Mouse (Mus musculus) adrenal gland (tissue): ENCODE data around the gene Mlh3.

Experiments used
- intact Hi-C: fragments of 180-260 bp; cut with DNase I; formaldehyde crosslinking; loops from one replicate; pipeline ENCODE4 v1.15.1; 2025
- long read RNA-seq, 2 experiments: library from polyadenylated mRNA; unstranded; transcript quantifications; one replicate each; pipeline ENCODE4 v2.0.0; 2020; ENCODE audit warnings: borderline replicate concordance in 1 of 2; ENCODE audit not compliant: insufficient replicate concordance in 1 of 2

The Mlh3 gene
- long read RNA-seq, experiment 1, partial matches to known transcripts = 7 of 9 reads
- long read RNA-seq, experiment 1, other reads (novel, unspliced or antisense) = 2 of 9 reads
- long read RNA-seq, experiment 2, partial matches to known transcripts = 8 of 13 reads
- long read RNA-seq, experiment 2, other reads (novel, unspliced or antisense) = 5 of 13 reads

DNA sequence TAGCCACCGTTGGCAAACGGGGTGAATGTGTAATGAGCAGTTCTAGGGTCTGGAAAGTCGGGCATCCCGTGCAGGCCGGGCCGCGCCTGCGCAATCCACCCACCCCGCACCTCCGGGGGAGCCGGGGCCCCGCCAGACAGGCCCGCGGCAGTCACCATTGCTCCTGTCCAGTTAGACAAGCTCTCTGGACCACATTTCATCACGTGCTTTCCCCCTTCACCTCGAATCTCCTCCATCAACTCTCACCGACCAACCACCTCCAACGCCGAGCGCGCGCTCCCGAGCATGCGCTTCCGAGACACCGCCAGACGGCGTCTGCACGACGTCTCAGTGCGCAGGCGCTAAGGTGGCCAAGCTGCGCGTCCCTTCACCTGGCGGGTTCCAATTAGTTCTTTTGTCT is at the start of gene Mlh3:
Mlh3 (minus strand) TSS at position 281 of the 400 bp plus-strand sequence.
- intact Hi-C loops = no loop called here

DNA sequence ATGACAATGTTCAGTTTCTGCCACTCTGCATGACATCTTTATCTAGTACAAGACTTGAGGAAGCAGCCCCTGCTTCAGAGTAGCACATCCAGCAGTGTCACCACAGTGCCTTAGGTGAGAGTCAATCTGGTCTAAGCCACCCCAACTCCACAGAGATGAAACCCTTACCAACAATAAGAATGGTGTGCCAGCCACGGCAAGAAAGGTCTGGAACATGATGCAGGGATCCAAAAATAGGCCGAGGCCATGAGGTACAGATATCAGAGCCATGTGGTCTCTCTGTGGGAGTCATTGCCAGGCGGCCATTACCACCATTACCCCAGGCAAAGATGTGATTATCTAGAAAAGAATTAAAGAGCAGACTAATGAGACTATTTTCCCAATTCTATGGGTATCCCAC is 38.3 kb upstream of the Mlh3 start:
- intact Hi-C loops = loop anchor here (5.0 kb wide), 1 partner anchor 141 kb away; no protein-coding TSS in a partner anchor

DNA sequence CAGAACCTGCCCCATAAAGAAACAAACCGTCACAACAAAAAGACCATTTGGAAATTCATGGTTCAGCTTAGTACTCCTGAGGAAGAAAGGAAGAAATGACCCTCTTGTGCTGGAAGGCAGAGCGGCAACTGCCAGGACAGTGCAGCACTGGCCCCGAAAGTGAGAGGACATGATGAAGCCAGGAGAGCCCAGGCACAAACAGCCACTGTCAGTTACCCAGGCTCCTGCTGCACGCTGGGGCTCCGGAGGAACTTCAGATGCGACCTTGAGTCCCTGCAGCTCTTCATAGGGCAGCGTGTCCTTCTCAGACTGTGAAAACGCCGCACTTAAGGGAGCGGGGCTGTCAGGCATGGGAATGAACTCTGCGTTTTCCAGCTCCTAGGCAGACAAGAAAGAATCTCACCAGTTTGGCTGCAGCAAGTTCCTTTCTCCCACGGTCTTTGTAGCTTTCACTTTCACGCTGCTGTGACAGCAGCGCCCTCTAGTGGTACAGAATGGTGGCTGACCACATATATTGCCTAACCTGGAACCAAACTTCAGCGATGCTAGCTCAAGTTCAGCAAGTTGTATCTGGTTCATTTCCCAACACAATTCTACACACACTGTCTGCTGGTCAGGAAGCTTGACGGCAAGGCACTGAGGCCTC is 35.0 kb upstream of the Mlh3 start:
- intact Hi-C loops = loop anchor here (5.0 kb wide), 1 partner anchor 138 kb away; no protein-coding TSS in a partner anchor

DNA sequence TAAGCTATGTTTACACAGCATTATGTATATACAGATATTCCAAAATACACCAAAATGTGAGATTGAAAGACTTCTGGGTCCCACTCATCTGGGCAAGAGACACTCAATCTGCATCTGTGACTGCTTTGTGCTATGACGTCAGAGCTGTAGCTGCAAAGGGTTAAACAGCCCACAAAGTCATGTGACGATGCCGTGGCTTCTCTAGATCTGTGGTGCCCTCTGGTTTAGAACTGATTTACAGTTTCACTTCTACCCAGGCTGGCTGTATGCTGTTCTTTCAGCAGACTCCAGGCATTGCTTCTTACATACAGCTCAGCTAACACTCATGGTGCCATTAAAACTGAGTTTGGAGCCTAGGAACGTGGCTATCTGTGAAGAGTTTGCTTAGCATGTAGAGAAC is 34.3 kb upstream of the Mlh3 start:
- intact Hi-C loops = loop anchor here (5.0 kb wide), 1 partner anchor 137 kb away; no protein-coding TSS in a partner anchor

DNA sequence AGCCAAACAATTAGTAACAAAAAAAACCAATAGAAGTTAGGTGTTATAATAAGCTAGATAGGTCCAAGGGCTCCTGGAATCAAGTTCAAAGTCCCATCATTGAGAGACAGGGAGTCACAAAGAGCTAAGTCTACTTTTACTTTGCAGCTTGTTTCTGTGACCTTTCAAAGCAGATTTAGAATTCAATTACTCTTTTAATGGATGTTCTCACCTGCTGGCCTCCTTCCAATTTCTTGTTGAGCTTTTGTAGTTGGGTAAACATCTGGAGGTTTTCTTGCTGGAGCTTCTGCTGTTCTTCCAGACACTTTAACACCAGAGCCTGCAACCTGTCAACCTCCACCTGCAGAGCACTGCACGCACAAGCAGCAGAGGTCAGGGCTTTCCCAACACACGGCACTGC is 32.9 kb upstream of the Mlh3 start:
- intact Hi-C loops = no loop called here

DNA sequence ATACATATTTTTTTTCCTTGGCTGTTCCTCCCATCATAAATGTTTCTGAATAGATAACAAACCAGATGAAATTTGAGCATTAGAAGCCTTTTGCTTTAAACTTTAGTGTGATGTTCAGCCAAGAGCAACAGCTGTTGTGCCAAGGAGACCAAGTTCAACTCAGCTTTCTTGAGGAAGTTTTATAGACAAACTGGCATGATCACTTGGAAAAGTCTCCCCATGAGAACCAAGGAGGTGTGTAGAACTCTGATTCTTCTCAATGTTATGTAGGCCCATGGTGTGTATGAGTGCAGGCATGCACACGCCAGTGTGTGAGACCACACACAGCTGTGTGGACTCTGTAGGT is 28.4 kb upstream of the Mlh3 start:
- intact Hi-C loops = no loop called here

DNA sequence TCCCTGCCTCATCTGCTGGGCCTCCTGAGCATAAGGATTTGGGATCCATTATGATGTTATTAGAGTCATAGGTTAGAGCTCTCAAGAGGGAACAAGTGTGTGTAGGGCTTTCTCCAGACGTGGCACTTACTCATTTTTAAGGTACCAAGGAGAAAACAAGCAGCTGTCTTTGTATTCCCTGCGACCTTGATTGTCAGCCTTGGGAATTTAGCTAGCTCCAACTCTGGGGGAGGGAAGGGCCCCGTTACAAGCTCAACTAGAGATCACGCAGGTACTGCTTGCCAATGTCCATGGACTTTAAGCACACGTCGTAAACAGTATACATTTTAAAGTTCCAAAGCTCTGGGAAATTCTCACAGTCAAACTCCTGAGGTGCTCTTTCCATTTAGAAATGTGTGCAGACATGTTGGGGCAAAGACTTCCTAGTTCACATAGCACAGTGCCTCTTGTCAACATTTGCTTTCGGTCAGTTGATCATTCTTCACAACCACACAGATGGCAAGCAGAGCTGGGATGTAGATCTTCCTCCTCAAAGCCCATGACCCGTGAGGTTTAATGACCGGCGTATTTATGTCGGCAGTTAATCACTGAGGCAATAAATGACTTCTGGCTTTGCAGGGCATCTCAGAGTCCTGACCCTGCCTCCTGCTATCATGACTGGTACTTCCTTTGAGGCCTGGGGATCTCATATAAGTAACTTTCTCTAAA is 27.9 kb upstream of the Mlh3 start:
- intact Hi-C loops = no loop called here

DNA sequence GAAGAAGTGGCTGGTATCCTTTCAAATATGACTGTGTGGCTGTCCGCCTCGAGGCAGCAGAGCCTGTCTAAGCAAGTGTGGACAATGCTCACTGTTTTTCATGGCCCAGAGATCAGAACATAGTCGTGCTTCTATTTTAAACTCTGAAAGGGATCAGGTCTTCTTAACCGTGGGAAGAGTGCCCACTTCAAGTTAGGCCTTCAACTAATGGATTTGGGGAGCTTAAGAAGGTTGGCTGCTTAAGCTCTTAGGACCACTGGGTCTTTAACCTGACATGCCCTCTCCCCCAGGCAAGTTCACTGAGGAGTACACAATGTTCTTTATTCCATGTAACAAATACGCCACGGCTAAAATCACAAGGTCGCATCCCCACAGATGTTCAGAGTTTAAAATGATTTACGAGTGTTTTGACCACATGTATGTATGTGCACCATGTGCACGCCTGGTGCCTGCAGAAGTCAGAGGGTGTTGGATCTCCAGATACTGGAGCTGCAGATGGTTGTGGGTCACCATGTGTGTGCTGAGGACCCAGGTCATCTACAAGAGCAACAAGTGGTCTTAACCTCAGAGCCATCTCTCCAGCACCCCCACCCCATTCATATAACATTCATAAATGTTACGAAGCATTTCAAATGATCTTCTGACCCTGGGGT is 27.1 kb upstream of the Mlh3 start:
- intact Hi-C loops = no loop called here

DNA sequence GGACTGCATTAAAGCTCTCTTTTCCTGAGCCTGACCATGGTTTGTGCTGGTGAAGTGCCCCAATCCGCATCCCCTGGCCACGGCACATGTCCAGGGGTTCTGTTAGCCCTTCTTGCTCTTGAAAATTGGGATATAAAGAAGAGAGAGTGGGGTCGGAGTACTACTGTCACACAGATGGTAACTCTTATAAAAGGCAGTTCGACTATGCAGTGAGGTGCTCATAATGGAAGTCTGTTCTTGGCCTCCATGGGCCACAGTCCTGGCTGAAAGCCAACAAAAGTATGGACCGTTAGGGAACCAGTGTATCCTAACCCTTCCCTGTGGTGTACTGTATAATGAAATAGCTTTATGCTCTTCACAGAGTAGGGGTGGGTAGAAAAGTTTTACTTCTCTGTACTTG is 26.5 kb upstream of the Mlh3 start:
- intact Hi-C loops = no loop called here

DNA sequence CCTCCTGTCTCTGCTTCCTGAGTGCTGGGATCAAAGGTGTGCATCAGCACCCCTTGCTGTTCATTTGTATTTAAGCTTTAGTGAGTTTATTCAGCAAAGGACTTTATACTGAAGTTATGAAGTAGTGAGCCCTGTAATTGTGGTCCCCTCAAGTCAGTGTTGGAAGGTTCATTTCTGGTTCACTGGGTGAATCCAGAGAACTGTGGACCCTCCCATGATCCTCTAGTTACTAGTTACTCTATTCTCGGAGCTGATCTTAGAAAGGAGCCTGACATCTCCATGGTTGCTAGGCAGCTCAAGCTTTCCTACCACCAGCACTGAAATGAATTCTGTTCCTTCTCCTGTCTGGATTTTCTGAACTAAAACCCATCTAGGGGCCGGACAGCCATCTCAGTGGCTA is 25.1 kb upstream of the Mlh3 start:
- intact Hi-C loops = no loop called here

DNA sequence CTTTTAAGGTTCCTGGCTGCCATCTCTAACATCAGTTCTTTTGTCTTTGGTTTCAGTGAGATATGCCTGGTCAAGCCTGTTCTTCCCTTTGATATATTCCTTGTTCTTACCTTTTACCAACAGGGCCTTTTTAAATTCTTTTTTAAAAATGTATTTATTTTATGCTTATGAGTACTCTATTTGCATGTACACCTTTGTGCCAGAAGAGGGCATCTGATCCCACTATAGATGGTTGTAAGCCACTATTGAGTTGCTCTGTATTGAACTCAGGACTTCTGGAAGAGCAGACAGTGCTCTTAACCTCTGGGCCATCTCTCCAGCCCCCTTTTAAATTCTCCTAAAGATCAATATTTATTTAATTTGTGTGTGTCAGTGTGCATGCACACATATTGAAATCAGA is 22.5 kb upstream of the Mlh3 start:
- intact Hi-C loops = no loop called here

DNA sequence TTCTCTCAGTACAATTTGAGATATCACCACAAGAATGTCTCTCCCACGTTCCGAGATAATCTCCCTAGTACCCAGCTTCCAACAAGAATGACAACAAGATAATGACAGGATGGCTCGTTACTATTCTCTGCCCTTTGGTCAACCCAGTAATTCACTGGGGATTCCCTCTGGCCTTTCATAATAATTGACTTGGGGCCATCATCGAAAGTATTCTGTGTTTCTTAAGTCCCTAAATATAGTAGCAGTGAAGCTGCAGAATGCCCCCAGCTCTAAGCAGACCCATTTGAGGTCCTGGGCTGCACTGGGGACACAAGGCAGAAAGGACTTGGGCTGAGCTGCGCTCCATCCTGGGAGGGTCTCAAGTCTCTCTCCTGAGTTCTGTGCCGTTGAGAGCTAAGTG is 21.9 kb upstream of the Mlh3 start:
- intact Hi-C loops = no loop called here

DNA sequence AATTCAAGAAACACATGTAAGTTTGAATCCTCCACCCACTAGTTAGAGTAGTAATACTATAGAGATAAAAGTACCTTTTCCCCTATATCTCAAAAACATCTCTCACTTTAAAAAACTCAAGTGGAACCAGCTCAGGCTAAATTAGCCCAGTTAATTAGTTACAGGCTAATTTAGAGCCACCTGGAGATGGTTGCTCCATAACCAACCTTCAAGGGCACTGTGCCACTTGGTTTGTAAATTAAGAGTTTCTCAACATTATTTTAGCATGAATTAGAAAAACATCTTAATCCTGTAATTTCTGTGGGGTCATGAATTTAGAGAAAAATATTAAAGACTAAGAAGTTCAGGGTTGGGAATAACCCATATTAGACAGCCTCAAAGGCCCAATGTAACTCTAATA is 21.1 kb upstream of the Mlh3 start:
- intact Hi-C loops = no loop called here

DNA sequence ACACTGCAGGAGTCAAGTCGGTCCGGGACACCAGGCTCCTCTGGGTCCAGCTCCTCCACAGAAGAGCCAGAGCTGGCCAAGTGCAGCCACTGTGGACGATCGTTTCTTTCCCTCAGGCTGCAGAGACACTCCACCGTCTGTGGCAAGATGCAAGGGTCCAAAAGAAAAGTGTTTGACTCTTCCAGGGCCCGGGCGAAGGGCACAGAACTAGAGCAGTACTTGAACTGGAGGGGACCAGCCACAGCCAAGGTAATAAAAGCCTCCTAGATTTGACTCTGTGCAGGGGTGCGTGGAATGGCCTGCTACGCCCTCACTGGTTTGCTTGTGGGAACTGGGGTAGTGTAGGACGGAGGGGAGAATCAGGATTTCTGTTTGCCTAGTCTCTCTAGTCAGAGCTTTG is 20.2 kb upstream of the Mlh3 start:
- intact Hi-C loops = no loop called here

DNA sequence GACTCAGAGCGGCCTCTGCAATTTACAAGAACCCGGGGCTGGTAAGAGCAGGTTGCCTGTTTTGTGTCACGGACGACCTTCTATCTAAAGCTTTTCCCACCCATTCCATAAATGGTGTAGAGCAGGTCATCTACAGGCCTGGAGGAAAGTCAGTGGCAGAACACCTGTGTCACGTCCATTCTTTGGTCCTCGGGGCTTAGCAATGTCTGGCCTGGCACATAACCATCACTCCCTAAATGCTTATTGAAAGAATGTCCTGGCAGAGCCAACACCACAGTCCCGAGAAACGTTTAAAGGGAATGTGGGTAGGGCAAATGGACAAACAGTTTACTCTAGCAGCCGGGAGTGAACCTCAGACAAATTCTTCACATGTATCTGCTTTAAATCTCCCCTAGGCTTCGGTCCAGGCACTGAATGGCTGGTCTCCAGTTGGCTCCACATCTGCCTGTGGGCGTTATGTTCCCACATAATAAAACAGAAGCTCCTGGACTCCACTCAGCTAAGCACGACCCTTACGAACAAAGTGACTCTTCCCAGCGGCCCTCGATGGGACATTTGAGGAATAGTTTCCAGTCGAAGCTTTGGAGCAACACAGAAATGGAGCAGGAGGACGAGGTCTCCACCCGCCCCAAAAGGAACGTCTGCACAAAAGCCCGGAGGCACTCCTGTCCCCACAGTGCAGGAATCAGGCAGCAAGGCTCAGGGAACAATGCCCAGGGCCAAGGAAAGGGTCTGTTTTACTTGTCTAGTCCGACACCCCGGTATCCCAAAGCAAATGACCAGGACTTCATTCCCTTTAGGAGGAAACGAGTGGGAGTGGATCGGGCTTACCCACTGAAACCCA is 19.0 kb upstream of the Mlh3 start:
- intact Hi-C loops = no loop called here

DNA sequence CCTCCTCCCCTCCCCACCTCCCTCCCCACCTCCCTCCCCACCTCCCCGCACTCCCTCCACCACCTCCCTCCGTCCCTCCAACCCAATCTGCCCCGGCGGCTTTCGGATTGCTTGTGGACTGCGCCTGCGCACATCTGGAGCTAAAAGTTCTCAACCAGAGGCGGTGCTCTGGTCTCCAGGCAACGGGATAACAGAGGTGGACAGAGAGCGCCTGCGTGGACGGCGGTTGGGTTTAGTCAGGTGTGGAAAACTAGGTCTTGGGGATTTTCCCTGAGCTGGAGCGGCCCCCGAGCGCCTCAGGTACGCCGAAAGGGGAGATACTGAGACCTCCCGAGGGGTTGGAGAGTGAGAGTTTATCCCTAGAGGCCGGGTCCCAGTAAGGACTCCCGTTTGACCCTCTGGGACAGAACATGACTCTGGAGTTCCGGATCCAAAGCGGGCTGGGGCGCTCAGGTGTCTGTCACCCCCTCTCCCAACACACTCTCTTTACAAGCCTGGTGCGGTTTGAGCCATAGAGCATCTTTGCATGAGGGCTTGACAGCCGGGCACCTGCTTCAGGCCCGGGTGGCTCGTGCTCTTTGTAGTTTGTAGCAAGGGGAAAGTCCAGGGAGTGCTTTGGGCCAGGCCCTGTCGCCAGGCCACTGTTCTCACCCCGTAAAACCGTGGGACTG is 18.2 kb upstream of the Mlh3 start, which contains the start of gene Zc2hc1c:
Zc2hc1c (plus strand) TSS at position 106 of the 671 bp plus-strand sequence.
- intact Hi-C loops = no loop called here

DNA sequence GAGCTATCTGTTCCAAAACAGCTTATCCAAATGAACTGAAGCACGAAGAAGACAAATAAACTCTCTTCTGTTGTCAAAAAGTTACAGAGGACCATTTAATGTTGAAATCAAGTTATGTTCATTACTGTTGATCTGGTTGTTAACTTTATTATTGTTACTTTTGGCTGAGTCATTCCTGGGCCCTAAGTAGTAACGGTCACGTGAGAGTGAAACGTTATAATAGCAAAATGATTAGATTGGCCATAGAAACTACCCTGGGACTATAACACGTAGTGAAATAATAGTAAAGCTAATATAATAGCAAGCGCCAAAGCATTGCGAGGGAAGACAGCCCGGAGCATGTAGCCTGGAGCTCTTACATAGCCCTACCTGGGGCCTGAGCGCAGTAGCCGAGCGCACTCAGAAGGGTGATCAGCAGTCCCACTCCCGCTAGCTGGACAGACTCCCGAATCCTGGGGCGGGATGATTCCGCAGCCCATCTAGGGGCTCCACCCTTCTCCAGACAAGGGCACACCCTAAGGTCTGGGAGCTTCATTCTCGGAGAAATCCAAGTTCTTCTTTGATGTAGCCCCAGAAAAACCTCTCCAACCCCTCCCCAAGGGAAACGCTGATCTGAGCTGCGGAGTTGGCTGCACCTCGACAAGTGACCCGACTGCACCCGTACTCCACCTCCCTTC is 17.5 kb upstream of the Mlh3 start, which contains the start of gene Acyp1:
Acyp1 (minus strand) TSS at position 630 of the 677 bp plus-strand sequence.
- intact Hi-C loops = no loop called here

DNA sequence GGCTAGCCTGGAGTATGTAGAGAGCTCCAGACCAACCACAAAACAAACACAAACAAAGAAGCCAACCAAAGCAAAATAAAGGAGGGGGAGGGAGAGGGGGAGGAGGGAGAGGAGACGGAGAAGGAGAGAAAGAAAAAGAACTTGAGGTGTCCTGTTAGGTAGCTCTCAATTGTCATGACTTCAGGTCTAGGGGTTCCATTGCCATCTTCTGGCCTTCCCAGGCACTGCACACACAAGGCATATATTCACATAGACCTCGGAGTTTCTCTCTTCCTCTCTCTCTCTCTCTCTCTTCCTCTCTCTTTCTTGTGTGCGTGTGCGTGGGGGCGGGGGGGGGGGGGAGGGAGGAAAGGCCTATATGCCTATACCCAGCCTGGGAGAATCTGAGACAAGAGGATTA is 16.5 kb upstream of the Mlh3 start:
- intact Hi-C loops = no loop called here

DNA sequence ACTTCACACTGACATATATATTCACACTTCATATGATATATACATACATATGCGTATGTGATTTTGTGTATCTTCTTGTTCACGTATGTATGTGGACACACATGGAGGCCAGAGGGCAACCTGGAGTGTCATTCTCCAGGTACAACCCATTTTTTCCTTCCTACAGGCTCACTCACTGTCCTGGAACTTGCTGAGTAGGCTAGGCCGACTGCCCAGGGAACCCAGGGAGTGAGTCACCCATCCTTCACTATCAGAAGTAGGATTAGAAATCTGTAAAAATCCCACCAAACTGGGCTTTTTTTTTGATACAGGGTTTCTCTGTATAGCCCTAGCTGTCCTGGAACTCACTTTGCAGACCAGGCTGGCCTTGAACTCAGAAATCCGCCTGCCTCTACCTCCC is 14.6 kb upstream of the Mlh3 start:
- intact Hi-C loops = no loop called here

DNA sequence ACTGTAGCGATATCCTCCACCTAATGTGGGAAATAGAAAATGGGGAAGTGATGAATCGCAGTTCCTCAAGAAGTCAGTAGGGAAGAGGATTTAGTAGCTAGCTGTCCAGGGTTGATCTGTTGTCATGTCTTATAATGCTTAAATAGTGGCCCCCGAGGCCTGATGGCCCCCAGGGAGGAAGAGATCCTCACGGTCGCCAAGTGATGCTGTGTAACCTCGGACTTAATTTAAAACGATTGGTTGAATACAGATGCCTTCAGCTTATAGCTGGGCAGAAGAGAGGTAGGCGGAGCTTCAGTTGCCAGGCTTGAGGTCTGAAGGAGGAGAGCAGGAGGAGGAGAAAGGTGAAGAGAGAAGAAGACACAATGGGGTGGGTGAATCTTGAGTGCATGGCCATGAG is 13.9 kb upstream of the Mlh3 start:
- intact Hi-C loops = no loop called here
